Mouse (Mus musculus) stomach, embryonic 14.5 days (tissue): ENCODE results near the gene Dusp19. TPM values are rescaled to one million over a fixed set of nuclear protein-coding genes. Genes with fewer than 3 reads are reported as not detected.
A peak's percentile ranks its signal among the peaks of the same experiment; 100 is the strongest.

Experiments used
- ATAC-seq: fragments of 200-750 bp; cut with Nextera tagmentation; 2 replicates; pipeline ENCODE4 v1.8.0; 2017; ENCODE audit warnings: low read depth, moderate TSS enrichment; ENCODE audit not compliant: insufficient number of reproducible peaks, insufficient read depth, low FRiP score
- H3K27ac ChIP-seq: fragments of 300-500 bp; sonication (generic); 2 replicates; pipeline ENCODE4 v1.5.1; 2014; ENCODE audit warnings: mild to moderate bottlenecking, low read length, moderate library complexity, mixed read lengths
- H3K27me3 ChIP-seq: fragments of 300-500 bp; sonication (generic); 2 replicates; pipeline ENCODE4 v1.6.1; 2014; ENCODE audit warnings: low read length, control low read depth, mixed read lengths; ENCODE audit not compliant: control insufficient read depth, insufficient read depth
- H3K36me3 ChIP-seq: fragments of 300-500 bp; sonication (generic); 2 replicates; pipeline ENCODE4 v1.6.1; 2014; ENCODE audit warnings: mild to moderate bottlenecking, control low read depth, low read length, moderate library complexity, mixed read lengths; ENCODE audit not compliant: control insufficient read depth, insufficient read depth
- H3K4me1 ChIP-seq: fragments of 300-500 bp; sonication (generic); 2 replicates; pipeline ENCODE4 v1.6.1; 2014; ENCODE audit warnings: low read length, control low read depth, mixed read lengths; ENCODE audit not compliant: control insufficient read depth, insufficient read depth
- H3K4me2 ChIP-seq: fragments of 300-500 bp; sonication (generic); replicated peaks from 2 replicates; pipeline ENCODE4 v1.6.1; 2014; ENCODE audit warnings: low read depth, low read length, control low read depth
- H3K4me3 ChIP-seq: fragments of 300-500 bp; sonication (generic); 2 replicates; pipeline ENCODE4 v1.5.1; 2014; ENCODE audit warnings: low read depth, low read length, control low read depth
- H3K9ac ChIP-seq: fragments of 300-500 bp; sonication (generic); replicated peaks from 2 replicates; pipeline ENCODE4 v1.6.1; 2014; ENCODE audit warnings: low read depth, mild to moderate bottlenecking, control low read depth, low read length, moderate library complexity, mixed read lengths
- H3K9me3 ChIP-seq: fragments of 300-500 bp; sonication (generic); 2 replicates; pipeline ENCODE4 v1.6.1; 2016; ENCODE audit warnings: low read depth, low read length, control low read depth; ENCODE audit not compliant: control insufficient read depth
- WGBS: fragments of 180-500 bp; shearing (Covaris S2); extraction: QIAGEN DNeasy Blood & Tissue Kit; methylation state at CpG from one replicate; pipeline ENCODE4 v1.1.7; 2014; 5-methylcytosine and 5-hydroxymethylcytosine counted together
- microRNA counts: library from miRNA; unstranded; fragments of <30 nt; microRNA quantifications from one replicate; lab custom pipeline; 2016
- microRNA-seq: library from miRNA; unstranded; fragments of <30 nt; microRNA quantifications from one replicate; pipeline ENCODE4, GENCODE M21; 2016
- polyA plus RNA-seq: library from polyadenylated mRNA; unstranded; fragments of >200 nt; fragmentation: Nextera tagmentation; extraction: Ambion mirVana; gene quantifications from 2 replicates; pipeline ENCODE4 v1.2.1, GENCODE M21; 2014

The Dusp19 gene
- polyA plus RNA-seq, 1 experiment from 2014 or later = 19.1 TPM

- H3K9ac ChIP-seq = no peak overlapping the region
- H3K4me1 ChIP-seq = no peaks in the 10 kb centered on the region
- H3K4me2 ChIP-seq = no peak overlapping the region
- no peaks in the 10 kb centered on the region for H3K27me3 ChIP-seq
- H3K4me3 ChIP-seq = no peak overlapping the region
- no peak overlapping the region for H3K27ac ChIP-seq
- ATAC-seq = no peak
- WGBS = 97% methylated on average over 2 of the region's 2 CpGs
- no peaks in the 10 kb centered on the region for H3K36me3 ChIP-seq
- H3K9me3 ChIP-seq = no peaks in the 10 kb centered on the region
Measured at GRCm38 (mm10) chr2:80662682-80663081, 45.8 kb downstream of the Dusp19 start.

GRCm38 (mm10) chr2:80667396-80667964 is 50.6 kb downstream of the Dusp19 start:
- 93% methylated on average over 5 of the region's 5 CpGs for WGBS
- no peaks in the 10 kb centered on the region for H3K27me3 ChIP-seq
- H3K4me3 ChIP-seq = no peak overlapping the region

GRCm38 (mm10) chr2:80669868-80670666 is 53.2 kb downstream of the Dusp19 start:
- no peak for ATAC-seq
- no peaks in the 10 kb centered on the region for H3K27me3 ChIP-seq
- 70% methylated on average over 11 of the region's 11 CpGs for WGBS
- H3K36me3 ChIP-seq = no peaks in the 10 kb centered on the region
- H3K9me3 ChIP-seq = no peaks in the 10 kb centered on the region
- H3K9ac ChIP-seq = no peak overlapping the region
- H3K27ac ChIP-seq = no peak overlapping the region
- H3K4me3 ChIP-seq = no peak overlapping the region
- H3K4me2 ChIP-seq = no peak overlapping the region
- no peaks in the 10 kb centered on the region for H3K4me1 ChIP-seq

More at GRCm38 (mm10) chr2:80667396-80667964, 50.6 kb downstream of the Dusp19 start:
- Histone ChIP-seq H3K9ac (no peak overlapping the region), H3K9me3 (no peaks in the 10 kb centered on the region), H3K36me3 (no peaks in the 10 kb centered on the region), H3K4me1 (no peaks in the 10 kb centered on the region), H3K27ac (no peak overlapping the region), H3K4me2 (no peak overlapping the region)
- ATAC-seq = no peak

- Histone ChIP-seq H3K4me3 (no peak overlapping the region), H3K27me3 (no peaks in the 10 kb centered on the region), H3K27ac (no peak overlapping the region), H3K4me2 (no peak overlapping the region), H3K9ac (no peak overlapping the region), H3K9me3 (no peaks in the 10 kb centered on the region), H3K4me1 (no peaks in the 10 kb centered on the region), H3K36me3 (no peaks in the 10 kb centered on the region)
- 90% methylated on average over 8 of the region's 8 CpGs for WGBS
- no peak for ATAC-seq
Measured at GRCm38 (mm10) chr2:80678803-80679202, 62.0 kb downstream of the Dusp19 start.

MicroRNAs encoded within 50 kb of the gene (microRNA counts, 519-probe panel; counts per million panel counts)
- 2,339 counts per million, percentile 37 among the panel's probes with 10 or more counts for microRNA mmu-miR-684 (lab: Ali Mortazavi, UCI)

Small RNAs within 50 kb of the gene (microRNA-seq; reads per million reads assigned to microRNA genes)
- not detected for gene Mir684-1

Other genes with a start within 250 kb of the Dusp19 start
- gene Frzb, start 169.4 kb upstream of the Dusp19 start, polyA plus RNA-seq = 1.6 and 2.0 TPM in 2 replicates
- gene Nckap1, start 35.7 kb upstream of the Dusp19 start, polyA plus RNA-seq = 58.3 and 70.8 TPM in 2 replicates
- 42.7 and 48.7 TPM in 2 replicates for gene Nup35, start 191 bp downstream of the Dusp19 start, polyA plus RNA-seq